Mouse (Mus musculus) CD8-positive naive resting alpha-beta T cell, adult 57 days (primary cell): Measurements from ENCODE around the gene Cracr2a. TPM values are rescaled to one million over a fixed set of nuclear protein-coding genes. Genes with fewer than 3 reads are reported as not detected.

Experiments used
- total RNA-seq: library from RNA; stranded (reverse); gene quantifications from one replicate; pipeline ENCODE4 v1.2.4, GENCODE M21; 2023

Gene Cracr2a
- 92.1 TPM for total RNA-seq

GRCm38 (mm10) chr6:127561231-127562020 lies at the start of gene Cracr2a:
Gene Cracr2a (plus strand): TSS chr6:127561338.

Other genes with a start within 250 kb of the Cracr2a start
- 49.7 TPM for gene Parp11, start 114.5 kb upstream of the Cracr2a start, total RNA-seq
- gene Prmt8, start 208.1 kb downstream of the Cracr2a start, total RNA-seq = not detected